Mouse (Mus musculus) forebrain, postnatal 0 days (tissue): ENCODE results near the gene Cpsf2. TPM values are rescaled to one million over a fixed set of nuclear protein-coding genes. Genes with fewer than 3 reads are reported as not detected.
A peak's percentile ranks its signal among the peaks of the same experiment; 100 is the strongest.

Experiments used
- ATAC-seq: fragments of 200-750 bp; cut with Nextera tagmentation; 2 replicates; pipeline ENCODE4 v1.8.0; 2017; ENCODE audit warnings: mild to moderate bottlenecking, moderate library complexity
- DNase-seq: peaks from one replicate; pipeline ENCODE4 v3.0.0-alpha.2; 2015
- H3K27ac ChIP-seq: fragments of 300-500 bp; sonication (generic); 2 replicates; pipeline ENCODE4 v1.5.1; 2014; ENCODE audit warnings: low read depth, mild to moderate bottlenecking, antibody characterized with exemption, low read length, moderate library complexity, mixed read lengths
- H3K27me3 ChIP-seq: fragments of 300-500 bp; sonication (generic); 2 replicates; pipeline ENCODE4 v1.6.1; 2014; ENCODE audit warnings: mild to moderate bottlenecking, low read length, mixed read lengths; ENCODE audit not compliant: insufficient read depth
- H3K36me3 ChIP-seq: fragments of 300-500 bp; sonication (generic); 2 replicates; pipeline ENCODE4 v1.6.1; 2014; ENCODE audit warnings: mild to moderate bottlenecking, moderate library complexity; ENCODE audit not compliant: insufficient read depth
- H3K4me1 ChIP-seq: fragments of 300-500 bp; sonication (generic); 2 replicates; pipeline ENCODE4 v1.6.1; 2014; ENCODE audit warnings: antibody characterized with exemption; ENCODE audit not compliant: insufficient read depth
- H3K4me2 ChIP-seq: fragments of 300-500 bp; sonication (generic); 2 replicates; pipeline ENCODE4 v1.6.1; 2014; ENCODE audit warnings: low read depth, mild to moderate bottlenecking, moderate library complexity
- H3K4me3 ChIP-seq: fragments of 300-500 bp; sonication (generic); 2 replicates; pipeline ENCODE4 v1.5.1; 2014; ENCODE audit warnings: low read depth, low read length, mixed read lengths
- H3K9ac ChIP-seq: fragments of 300-500 bp; sonication (generic); 2 replicates; pipeline ENCODE4 v1.6.1; 2014; ENCODE audit warnings: mild to moderate bottlenecking
- H3K9me3 ChIP-seq: fragments of 300-500 bp; sonication (generic); 2 replicates; pipeline ENCODE4 v1.6.1; 2016; ENCODE audit warnings: low read length
- CTCF ChIP-seq: sonication (generic); IDR thresholded peaks from 2 replicates; pipeline ENCODE4 v1.5.1; 2016; ENCODE audit warnings: antibody characterized with exemption, control low read depth, low read depth
- WGBS: fragments of 180-500 bp; shearing (Covaris S2); extraction: QIAGEN DNeasy Blood & Tissue Kit; methylation state at CpG from one replicate; pipeline ENCODE4 v1.1.7; 2014; 5-methylcytosine and 5-hydroxymethylcytosine counted together
- polyA plus RNA-seq: library from polyadenylated mRNA; unstranded; fragments of >200 nt; fragmentation: Nextera tagmentation; extraction: Ambion mirVana; gene quantifications from 2 replicates; pipeline ENCODE4 v1.2.1, GENCODE M21; 2015
- total RNA-seq: library from RNA; depleted of rRNA; stranded (reverse); fragments of >200 nt; gene quantifications from 2 replicates; pipeline ENCODE4 v1.2.3, GENCODE M21; 2014

Cpsf2 gene
- total and polyA plus RNA-seq, 2 experiments from 2014 or later, result 28.8 to 38.1 TPM

DNA sequence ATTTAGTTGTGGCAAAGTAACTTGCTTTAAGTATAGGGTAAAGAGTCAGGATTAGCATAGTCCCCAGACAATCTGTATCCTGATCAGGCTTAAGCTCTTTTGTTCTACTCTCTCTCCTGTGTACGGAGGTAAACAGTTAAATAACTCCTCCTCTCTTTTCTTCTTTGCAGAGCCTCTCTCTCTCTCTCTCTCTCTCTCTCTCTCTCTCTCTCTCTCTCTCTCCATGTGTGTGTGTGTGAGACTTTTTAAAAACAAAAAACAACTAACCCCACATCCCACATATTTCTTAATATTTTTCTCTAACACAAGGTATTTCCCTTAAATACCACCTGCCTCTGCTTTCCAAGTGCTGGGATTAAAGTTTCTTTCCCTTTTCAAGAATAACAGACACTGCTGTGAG is 1.2 kb upstream of the Cpsf2 start:
- ATAC-seq (no peak), DNase-seq (no peak)
- no peak for TF ChIP-seq CTCF
- 0% methylated on average over 1 of the region's 1 CpGs for WGBS
- Histone ChIP-seq H3K9me3 (no peaks in the 10 kb centered on the region), H3K4me1 (peaks cover 16% of the 10 kb centered on the region), H3K36me3 (peaks cover 10% of the 10 kb centered on the region; the same call in 1 of the 2 replicates), H3K4me2 (peak overlapping the region; percentile 80), H3K9ac (peak overlapping the region; percentile 95; the same call in 1 of the 2 replicates), H3K4me3 (peak overlapping the region; percentile 96), H3K27ac (peak overlapping the region; percentile 95; the same call in 1 of the 2 replicates), H3K27me3 (no peaks in the 10 kb centered on the region)

GRCm38 (mm10) chr12:101975167-101975600 is 604 bp upstream of the Cpsf2 start:
- 0 out of 2 replicates have a peak, but pooled peaks cover 5% of the 10 kb centered on the region for H3K36me3 ChIP-seq
- ATAC-seq, result no peak
- peaks cover 16% of the 10 kb centered on the region for H3K4me1 ChIP-seq
- H3K27me3 ChIP-seq, result no peaks in the 10 kb centered on the region
- DNase-seq, result no peak
- peak overlapping the region; percentile 80 for H3K4me2 ChIP-seq
- H3K4me3 ChIP-seq, result peak overlapping the region; percentile 96
- H3K9ac ChIP-seq, result peak overlapping the region; percentile 95
- peak overlapping the region; percentile 95 for H3K27ac ChIP-seq
- under 1% methylated on average over 23 of the region's 23 CpGs for WGBS
- no peak for TF ChIP-seq CTCF
- no peaks in the 10 kb centered on the region for H3K9me3 ChIP-seq

GRCm38 (mm10) chr12:101976651-101977403 is 1.0 kb downstream of the Cpsf2 start:
- WGBS, result 11% methylated on average over 13 of the region's 13 CpGs
- no peaks in the 10 kb centered on the region for H3K27me3 ChIP-seq
- no peak for TF ChIP-seq CTCF

GRCm38 (mm10) chr12:101977404-101977915 is 1.7 kb downstream of the Cpsf2 start:
- WGBS, result 93% methylated on average over 10 of the region's 10 CpGs
- H3K27ac ChIP-seq, result no peak overlapping the region
- H3K4me2 ChIP-seq, result peak overlapping the region; percentile 80; the same call in 1 of the 2 replicates
- peak overlapping the region; percentile 95; the same call in 1 of the 2 replicates for H3K9ac ChIP-seq
- TF ChIP-seq CTCF, result no peak
- no peak for DNase-seq
- peaks cover 10% of the 10 kb centered on the region; the same call in 1 of the 2 replicates for H3K36me3 ChIP-seq
- H3K27me3 ChIP-seq, result no peaks in the 10 kb centered on the region
- H3K9me3 ChIP-seq, result no peaks in the 10 kb centered on the region
- no peak overlapping the region for H3K4me3 ChIP-seq
- no peak for ATAC-seq
- peaks cover 16% of the 10 kb centered on the region for H3K4me1 ChIP-seq

More at GRCm38 (mm10) chr12:101976651-101977403, 1.0 kb downstream of the Cpsf2 start:
- no peak for DNase-seq
- peak overlapping the region; percentile 80 for H3K4me2 ChIP-seq
- H3K9me3 ChIP-seq, result no peaks in the 10 kb centered on the region
- H3K27ac ChIP-seq, result peak overlapping the region; percentile 95
- peak overlapping the region; percentile 95 for H3K9ac ChIP-seq
- 0 out of 2 replicates have a peak, but pooled peaks cover 7% of the 10 kb centered on the region for H3K36me3 ChIP-seq
- H3K4me3 ChIP-seq, result peak overlapping the region; percentile 96
- no peak for ATAC-seq
- H3K4me1 ChIP-seq, result peaks cover 16% of the 10 kb centered on the region

GRCm38 (mm10) chr12:101978162-101978561 is 2.4 kb downstream of the Cpsf2 start:
- no peak overlapping the region for H3K9ac ChIP-seq
- peaks cover 16% of the 10 kb centered on the region for H3K4me1 ChIP-seq
- WGBS, result 88% methylated on average over 5 of the region's 5 CpGs
- no peak for TF ChIP-seq CTCF
- ATAC-seq (no peak), DNase-seq (no peak)
- H3K27me3 ChIP-seq, result no peaks in the 10 kb centered on the region
- H3K27ac ChIP-seq, result no peak overlapping the region
- H3K36me3 ChIP-seq, result peaks cover 13% of the 10 kb centered on the region; the same call in 1 of the 2 replicates
- H3K4me2 ChIP-seq, result no peak overlapping the region
- no peaks in the 10 kb centered on the region for H3K9me3 ChIP-seq
- no peak overlapping the region for H3K4me3 ChIP-seq

GRCm38 (mm10) chr12:101978588-101978987 is 2.8 kb downstream of the Cpsf2 start:
- H3K4me3 ChIP-seq, result no peak overlapping the region
- no peak overlapping the region for H3K9ac ChIP-seq
- no peaks in the 10 kb centered on the region for H3K9me3 ChIP-seq
- ATAC-seq (no peak), DNase-seq (no peak)
- TF ChIP-seq CTCF, result no peak
- peaks cover 16% of the 10 kb centered on the region for H3K4me1 ChIP-seq
- H3K27me3 ChIP-seq, result no peaks in the 10 kb centered on the region
- peaks cover 15% of the 10 kb centered on the region; the same call in 1 of the 2 replicates for H3K36me3 ChIP-seq
- H3K27ac ChIP-seq, result no peak overlapping the region
- WGBS, result 92% methylated on average over 1 of the region's 1 CpGs
- no peak overlapping the region for H3K4me2 ChIP-seq

DNA sequence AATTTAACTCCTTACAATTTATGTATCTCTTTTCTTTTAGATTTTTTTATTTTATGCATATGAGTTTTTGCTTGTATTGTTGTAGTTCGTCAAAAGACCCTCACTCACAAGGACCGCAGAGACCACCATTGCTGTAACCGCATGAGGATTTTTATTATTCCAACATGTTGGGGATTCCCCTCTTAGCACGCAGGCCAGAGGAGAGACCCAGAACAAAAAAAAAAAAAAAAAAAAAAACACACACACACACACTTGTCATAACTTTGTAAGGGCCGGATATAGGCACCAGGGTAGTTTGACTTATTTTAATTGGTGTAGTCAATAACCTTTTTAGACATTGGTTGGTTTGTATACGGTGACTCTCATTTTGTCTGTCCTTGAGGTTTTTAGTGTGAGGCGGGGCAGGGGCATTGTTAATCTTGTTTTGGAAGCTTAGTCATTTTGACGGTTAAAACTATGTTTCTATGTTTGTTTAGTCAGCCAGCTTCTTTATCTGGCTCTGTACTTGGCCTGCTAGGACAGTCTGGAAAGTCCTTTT is 3.5 kb downstream of the Cpsf2 start:
- Histone ChIP-seq H3K4me3 (no peak overlapping the region), H3K4me2 (no peak overlapping the region), H3K36me3 (peaks cover 20% of the 10 kb centered on the region; the same call in 1 of the 2 replicates), H3K4me1 (peaks cover 14% of the 10 kb centered on the region), H3K9me3 (no peaks in the 10 kb centered on the region), H3K9ac (no peak overlapping the region), H3K27ac (no peak overlapping the region), H3K27me3 (no peaks in the 10 kb centered on the region)
- WGBS, result 92% methylated on average over 8 of the region's 8 CpGs
- no peak for TF ChIP-seq CTCF
- DNase-seq, result no peak
- ATAC-seq, result no peak
